Mouse (Mus musculus) thymus, postnatal 36 days (tissue): ENCODE measurements around the gene Dennd1b.

Experiments used
- DNase-seq, 2 experiments: peaks; one replicate each; pipeline ENCODE4 v3.0.0; 2022; ENCODE audit warnings: mixed read lengths in 2 of 2

The Dennd1b gene

DNA sequence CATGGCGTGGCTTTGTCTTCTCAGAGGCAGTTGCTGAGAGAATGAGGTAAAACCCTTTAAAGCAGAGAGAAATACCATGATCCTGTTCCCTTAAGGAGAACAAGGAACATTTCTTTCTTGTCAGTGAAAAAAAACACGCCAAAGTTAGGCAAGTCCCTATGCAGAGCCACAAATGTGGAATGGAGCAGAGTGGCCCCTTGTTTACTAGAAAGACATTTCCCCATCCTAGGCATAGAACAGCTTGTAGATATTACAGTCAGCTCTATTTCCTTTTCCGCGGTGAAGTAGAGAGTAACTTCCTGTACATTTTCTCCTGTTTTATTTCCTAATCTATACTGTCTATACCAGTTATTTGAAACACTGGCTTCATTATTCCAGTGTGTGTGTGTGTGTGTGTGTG, 243.0 kb downstream of the Dennd1b start:
- DNase-seq = no peak

DNA sequence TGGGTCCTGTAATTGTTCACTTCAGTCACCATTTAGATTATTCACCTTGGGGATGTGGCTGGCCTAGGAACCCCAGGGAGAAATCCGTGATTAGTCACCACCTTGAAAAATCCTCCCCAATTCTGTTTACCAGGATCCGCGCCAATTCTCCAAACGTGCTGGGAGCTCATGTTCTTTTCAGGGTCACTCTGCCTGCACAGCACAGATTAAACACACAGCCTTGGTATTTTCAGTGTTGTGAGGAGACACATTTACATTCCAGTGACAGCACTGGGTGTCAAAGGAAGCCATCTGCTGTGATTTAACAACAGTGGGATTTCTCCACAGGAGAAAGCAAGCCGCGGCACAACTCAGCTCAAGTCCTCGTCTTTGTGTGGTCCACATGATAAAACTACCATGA, 246.6 kb downstream of the Dennd1b start:
- no peak for DNase-seq

- DNase-seq = no peak
Measured at GRCm38 (mm10) chr1:139210505-139210904, 247.3 kb downstream of the Dennd1b start.

DNA sequence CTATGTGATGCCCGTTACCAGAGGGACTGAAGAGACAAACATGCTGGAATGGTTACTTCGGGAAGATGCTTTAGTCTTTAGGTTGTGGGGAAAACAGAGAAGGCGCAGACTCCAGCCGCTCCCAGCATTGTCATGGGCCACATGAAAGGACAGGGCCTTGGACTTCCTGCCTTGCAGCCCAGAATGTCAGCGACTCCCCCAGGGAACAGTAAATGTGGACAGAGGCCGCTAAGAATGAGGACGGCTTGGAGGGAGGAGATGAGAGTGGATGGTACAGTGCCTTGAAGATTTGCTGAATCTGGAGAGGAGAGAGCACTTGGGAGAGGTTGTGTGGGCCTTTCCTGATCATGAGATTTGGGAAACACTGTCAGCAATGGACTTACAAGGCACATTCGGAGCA, 252.1 kb downstream of the Dennd1b start:
- no peak for DNase-seq

GRCm38 (mm10) chr1:139223804-139224203, 260.6 kb downstream of the Dennd1b start:
- DNase-seq = no peak

GRCm38 (mm10) chr1:139224309-139224949, 261.2 kb downstream of the Dennd1b start:
- no peak for DNase-seq
